Mouse (Mus musculus): ENCODE measurements around the gene Fndc3a.

GRCm38 (mm10) chr14:72533862-72534261, 175.9 kb downstream of the Fndc3a start:
- TF ChIP-seq CTCF (IDR thresholded peaks at IDR 0.05) (no peak), POLR2A (IDR thresholded peaks at IDR 0.05; ENCODE audit: insufficient read depth, low read depth, low read length) (no peak), EP300 (IDR thresholded peaks at IDR 0.05; ENCODE audit: insufficient read depth, low read depth, low read length) (no peak)

All from heart, adult 2 months (tissue).